Mouse (Mus musculus): ENCODE results near the gene Scaf1. TPM values are rescaled to one million over a fixed set of nuclear protein-coding genes. Genes with fewer than 3 reads are reported as not detected.

Scaf1 gene
- total RNA-seq, 2 experiments from 2014 or later = 41.7 to 44.3 TPM

DNA sequence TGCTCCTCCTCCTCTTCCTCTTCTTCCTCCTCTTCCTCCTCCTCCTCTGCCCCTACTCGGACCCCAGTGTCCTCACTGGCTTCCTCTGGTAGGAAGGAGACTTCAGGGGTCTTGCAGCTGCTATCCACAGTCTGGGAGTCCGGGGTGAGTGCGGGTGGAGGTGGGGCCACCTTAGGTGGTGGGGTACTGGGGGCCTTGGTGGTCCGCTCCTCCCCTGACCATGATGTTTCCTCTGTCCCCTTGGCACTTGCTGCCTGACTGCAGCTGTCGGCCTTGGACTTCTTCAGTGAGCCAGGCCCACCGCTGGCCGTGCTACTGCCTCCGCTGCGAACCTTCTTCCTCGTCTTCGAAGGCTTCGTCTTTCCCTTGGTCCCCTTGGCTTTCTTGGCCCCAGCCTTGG lies 9.7 kb downstream of the Scaf1 start:
- DNase-seq = no peak
- intact Hi-C loops (cut with DNase I) = no loop called here
- no peak for TF ChIP-seq CTCF (IDR thresholded peaks at IDR 0.05)
- no peak overlapping the region for H3K27ac ChIP-seq
- H3K4me3 ChIP-seq = no peak overlapping the region

DNA sequence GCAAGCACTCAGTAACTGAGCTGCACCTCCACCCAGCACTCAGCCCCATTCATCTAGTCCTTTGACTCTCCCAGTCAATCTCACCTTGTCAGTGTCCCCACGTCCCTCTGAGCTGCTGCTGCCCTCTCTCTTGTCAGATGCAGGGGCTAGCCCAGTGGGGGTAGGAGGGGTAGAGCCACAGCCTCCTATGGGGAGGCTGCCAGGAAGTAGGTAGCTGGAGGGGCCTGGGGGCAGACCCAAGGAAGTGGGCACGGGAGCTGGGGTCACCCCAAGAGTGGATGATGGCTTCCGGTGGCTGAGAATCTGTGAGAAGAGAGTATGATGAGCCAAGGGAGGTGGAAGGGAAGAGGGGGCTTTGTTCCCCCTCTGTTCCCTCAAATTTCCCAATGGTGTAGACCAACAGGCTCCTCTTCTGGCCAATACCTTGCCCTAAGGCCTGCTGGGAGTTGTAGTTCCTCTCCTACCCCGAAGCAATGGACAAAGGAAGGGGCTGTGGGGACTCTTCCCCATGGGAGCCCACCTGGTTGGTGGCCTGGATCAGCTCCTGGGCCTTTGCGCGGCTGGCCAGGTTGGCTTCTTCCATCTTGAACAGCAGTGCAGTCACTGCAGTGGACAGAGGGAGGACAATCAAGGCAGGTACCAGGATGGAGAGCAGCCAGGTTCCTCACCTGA lies 10.7 kb downstream of the Scaf1 start:
- H3K27ac ChIP-seq = no peak overlapping the region
- no peak overlapping the region for H3K4me3 ChIP-seq
- TF ChIP-seq CTCF (IDR thresholded peaks at IDR 0.05) = no peak
- DNase-seq = no peak
- intact Hi-C loops (cut with DNase I) = no loop called here

DNA sequence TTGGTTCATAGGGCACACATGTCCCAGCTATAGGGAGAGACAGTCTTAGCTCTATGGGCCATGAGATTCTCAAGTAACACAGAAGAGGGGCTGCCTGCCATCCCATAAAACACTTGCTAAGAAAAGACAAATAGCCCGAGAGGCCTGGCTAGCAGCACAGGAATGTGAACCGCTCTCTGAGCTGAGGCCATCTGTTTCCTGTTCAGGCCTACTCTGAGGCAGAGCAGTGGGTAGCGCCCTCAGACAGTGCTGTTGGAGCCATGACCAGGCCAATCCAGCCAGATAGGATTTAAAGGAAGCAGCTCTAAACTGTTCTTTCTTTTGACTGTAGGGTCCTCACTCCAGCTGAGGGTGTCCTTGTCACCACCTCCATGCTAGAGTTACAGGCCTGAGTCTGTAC lies 11.6 kb downstream of the Scaf1 start:
- no peak for TF ChIP-seq CTCF (IDR thresholded peaks at IDR 0.05)
- Histone ChIP-seq H3K4me3 (no peak overlapping the region), H3K27ac (no peak overlapping the region; the same call in 1 of the 2 replicates)
- intact Hi-C loops (cut with DNase I) = no loop called here
- no peak for DNase-seq

DNA sequence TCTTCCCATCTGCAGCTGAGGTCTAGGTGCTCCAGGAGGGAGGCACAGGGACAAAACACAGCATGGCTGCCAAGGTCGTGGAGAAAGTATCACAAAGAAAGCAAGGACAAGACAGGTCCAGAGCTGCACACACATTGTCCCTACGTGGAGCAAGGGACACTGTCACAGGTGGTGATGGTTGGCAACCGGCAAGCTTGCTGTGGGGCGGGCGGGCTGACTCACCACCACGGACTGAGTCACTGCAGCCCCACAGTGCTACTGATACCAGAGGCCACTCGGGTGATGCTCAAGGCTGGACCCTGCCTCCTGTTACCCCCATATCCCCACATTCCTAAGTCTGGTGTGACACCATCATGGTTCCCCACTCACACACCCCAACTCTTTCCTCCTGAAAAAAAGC lies 13.7 kb downstream of the Scaf1 start:
- TF ChIP-seq CTCF (IDR thresholded peaks at IDR 0.05) = no peak
- H3K4me3 ChIP-seq = no peak overlapping the region
- DNase-seq = no peak
- no peak overlapping the region for H3K27ac ChIP-seq
- intact Hi-C loops (cut with DNase I) = no loop called here

DNA sequence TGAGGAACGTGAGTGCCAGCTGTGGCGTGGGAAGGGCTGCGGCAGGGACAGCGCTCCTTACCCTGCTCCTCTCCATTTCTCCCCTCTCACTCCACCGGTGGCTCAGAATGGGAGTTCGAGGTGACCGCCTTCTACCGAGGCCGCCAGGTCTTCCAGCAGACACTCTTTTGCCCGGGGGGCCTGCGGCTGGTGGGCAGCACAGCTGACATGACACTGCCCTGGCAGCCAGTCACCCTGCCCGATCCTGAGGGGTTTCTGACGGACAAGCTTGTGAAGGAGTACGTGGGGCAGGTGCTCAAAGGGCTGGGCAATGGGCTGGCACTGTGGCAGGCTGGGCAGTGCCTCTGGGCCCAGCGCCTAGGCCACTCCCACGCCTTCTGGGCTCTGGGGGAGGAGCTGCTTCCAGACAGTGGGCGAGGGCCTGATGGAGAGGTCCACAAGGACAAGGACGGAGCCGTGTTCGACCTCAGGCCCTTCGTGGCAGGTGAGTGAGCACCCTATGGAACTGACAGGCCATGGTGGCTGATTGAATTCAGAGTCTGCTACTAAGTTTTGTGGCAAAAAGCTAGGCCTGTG lies 15.5 kb downstream of the Scaf1 start:
- Histone ChIP-seq H3K4me3 (no peak overlapping the region), H3K27ac (peak overlapping the region; percentile 8; the same call in 1 of the 2 replicates)
- TF ChIP-seq CTCF (IDR thresholded peaks at IDR 0.05) = no peak
- no peak for DNase-seq
- intact Hi-C loops (cut with DNase I) = no loop called here

DNA sequence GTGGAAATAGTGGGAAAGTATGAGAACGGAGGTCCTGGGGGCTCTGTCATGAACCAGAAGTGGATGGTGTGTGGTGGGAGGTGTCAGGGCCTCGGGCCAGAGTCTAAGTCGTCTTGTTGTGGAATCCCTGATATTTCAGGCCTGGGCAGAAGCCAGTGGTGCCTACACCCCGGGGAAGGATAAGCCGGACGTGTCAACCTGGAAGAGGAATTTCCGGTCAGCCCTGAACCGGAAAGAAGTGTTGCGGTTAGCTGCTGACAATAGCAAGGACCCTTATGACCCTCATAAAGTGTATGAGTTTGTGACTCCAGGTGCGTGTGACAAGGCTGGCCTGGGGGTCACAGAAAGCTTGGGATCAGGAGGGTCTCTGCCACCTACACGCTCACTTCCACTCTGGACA lies 16.4 kb downstream of the Scaf1 start:
- peak overlapping the region; percentile 54 for H3K27ac ChIP-seq
- intact Hi-C loops (cut with DNase I) = loop anchor here (2.0 kb wide), 1 partner anchor 15 kb away; no protein-coding TSS in a partner anchor
- H3K4me3 ChIP-seq = peak overlapping the region; percentile 49

DNA sequence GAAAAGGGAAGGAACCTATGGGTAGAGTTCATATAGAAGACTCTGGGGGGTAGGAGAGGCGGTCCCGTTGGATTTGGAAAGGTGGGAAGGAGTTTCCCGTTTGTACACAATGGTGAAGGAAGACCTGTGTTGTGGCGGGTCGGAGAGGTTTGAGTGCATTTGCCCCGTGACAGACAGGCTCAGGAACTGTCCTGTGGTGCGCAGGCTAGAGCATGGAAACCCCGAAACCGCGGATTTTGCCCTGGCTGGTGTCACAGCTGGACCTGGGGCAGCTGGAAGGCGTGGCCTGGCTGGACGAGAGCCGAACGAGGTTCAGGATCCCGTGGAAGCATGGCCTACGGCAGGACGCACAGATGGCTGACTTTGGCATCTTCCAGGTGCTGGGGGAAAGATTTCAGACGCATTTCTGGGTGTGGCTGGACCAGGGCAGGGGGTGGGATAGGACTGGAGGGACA lies 17.6 kb downstream of the Scaf1 start, which contains the start of gene Bcl2l12:
Gene Bcl2l12, minus strand, starts transcription at position 212 of the 455 bp plus-strand sequence.
- intact Hi-C loops (cut with DNase I) = loop anchor here (2.0 kb wide), 1 partner anchor 16 kb away; no protein-coding TSS in a partner anchor
- peak; percentile 76 for DNase-seq
- Histone ChIP-seq H3K27ac (peak within 1 kb of the TSS; percentile 96), H3K4me3 (peak within 1 kb of the TSS; percentile 75)
- no peak for TF ChIP-seq CTCF (IDR thresholded peaks at IDR 0.05)

More for the DNA sequence above, 16.4 kb downstream of the Scaf1 start:
- DNase-seq = no peak
- no peak for TF ChIP-seq CTCF (IDR thresholded peaks at IDR 0.05)

DNA sequence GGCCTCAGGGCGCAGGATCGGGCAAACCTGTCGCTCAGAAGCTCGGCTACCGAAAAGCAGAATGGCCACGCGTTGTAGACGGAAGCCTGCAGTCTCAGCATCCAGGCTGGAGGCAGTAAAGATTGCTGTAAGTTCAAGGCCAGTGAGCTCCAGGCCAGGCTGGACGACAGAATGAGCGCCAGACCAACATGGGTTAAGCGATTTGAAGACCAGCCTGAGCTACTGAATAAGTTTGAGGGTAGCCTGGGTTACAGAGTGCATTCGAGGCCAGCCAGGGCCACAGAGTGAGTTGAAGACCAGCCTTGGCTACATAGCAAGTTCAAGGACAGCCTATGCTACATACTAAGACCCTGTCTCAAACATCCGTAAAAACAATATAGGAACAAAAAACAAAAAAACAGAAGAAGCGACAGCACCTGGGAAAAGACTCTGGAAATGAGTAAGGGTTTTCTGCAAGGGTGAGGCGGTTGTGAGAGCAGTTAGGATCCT lies 18.2 kb downstream of the Scaf1 start:
- intact Hi-C loops (cut with DNase I) = loop anchor here (2.0 kb wide), 1 partner anchor 17 kb away; no protein-coding TSS in a partner anchor
- DNase-seq = no peak
- no peak for TF ChIP-seq CTCF (IDR thresholded peaks at IDR 0.05)

DNA sequence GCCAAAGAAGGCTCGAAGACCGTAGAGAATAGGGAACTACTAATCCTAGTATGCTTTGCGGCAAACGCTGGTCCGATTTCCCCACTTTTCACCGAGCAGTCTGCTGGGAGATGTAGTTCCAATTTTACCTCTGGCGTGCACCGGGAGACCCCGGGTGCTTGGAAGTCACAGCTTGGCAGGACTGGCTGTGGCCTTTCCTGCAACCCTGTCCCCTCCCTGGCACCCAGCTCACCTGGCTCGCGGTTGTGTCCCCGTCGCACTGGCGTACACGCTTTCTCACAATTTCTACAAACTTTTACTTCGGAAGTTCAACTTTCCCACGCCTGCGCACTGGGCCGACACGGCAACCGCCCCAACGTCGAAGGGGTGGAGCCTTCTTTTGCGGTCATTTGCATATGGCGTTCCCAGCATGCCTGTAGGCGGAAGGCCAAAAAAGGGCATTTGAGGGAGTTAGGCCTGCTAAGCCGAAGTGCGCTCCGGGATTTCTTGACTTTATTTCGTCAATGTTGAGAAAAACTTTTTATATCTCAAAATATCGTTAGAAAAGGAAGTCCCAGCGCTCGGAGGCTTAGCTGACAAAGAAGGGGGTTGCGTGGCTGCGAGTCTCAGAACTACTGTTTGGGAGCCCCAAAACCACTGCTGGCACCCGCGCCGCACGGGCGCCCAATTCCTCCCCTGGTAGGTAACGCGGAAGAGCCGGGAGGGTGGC lies 18.8 kb downstream of the Scaf1 start, which contains the start of gene Irf3:
Gene Irf3, plus strand, starts transcription at position 418 of the 709 bp plus-strand sequence.
- no peak for TF ChIP-seq CTCF (IDR thresholded peaks at IDR 0.05)
- intact Hi-C loops (cut with DNase I) = no loop called here
- H3K27ac ChIP-seq = peak within 1 kb of the TSS; percentile 96
- H3K4me3 ChIP-seq = peak within 1 kb of the TSS; percentile 75
- DNase-seq = peak; percentile 97

More for the DNA sequence above, 18.2 kb downstream of the Scaf1 start:
- Histone ChIP-seq H3K27ac (peak overlapping the region; percentile 96), H3K4me3 (peak overlapping the region; percentile 75)

DNA sequence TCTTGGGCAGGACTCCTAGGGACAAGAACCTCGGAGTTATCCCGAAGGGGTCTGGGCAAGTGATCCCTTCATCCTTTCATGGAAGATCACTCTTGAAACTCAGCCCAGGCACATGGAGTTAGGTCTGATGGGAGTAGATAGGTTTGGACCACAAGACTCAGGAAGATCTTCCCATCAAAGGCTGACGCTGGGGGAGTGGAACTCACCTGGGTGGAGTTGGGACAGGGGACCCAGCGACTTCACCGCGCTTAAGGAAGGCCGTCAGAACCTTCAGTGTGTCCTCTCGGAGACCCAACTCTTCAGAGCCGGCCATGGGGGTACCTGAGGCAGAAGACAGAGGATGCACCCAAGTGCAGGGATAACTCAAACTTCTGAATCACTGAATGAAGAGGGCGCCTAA lies 19.5 kb downstream of the Scaf1 start:
- H3K4me3 ChIP-seq = peak overlapping the region; percentile 75
- H3K27ac ChIP-seq = peak overlapping the region; percentile 96
- no peak for TF ChIP-seq CTCF (IDR thresholded peaks at IDR 0.05)
- intact Hi-C loops (cut with DNase I) = no loop called here
- no peak for DNase-seq

DNA sequence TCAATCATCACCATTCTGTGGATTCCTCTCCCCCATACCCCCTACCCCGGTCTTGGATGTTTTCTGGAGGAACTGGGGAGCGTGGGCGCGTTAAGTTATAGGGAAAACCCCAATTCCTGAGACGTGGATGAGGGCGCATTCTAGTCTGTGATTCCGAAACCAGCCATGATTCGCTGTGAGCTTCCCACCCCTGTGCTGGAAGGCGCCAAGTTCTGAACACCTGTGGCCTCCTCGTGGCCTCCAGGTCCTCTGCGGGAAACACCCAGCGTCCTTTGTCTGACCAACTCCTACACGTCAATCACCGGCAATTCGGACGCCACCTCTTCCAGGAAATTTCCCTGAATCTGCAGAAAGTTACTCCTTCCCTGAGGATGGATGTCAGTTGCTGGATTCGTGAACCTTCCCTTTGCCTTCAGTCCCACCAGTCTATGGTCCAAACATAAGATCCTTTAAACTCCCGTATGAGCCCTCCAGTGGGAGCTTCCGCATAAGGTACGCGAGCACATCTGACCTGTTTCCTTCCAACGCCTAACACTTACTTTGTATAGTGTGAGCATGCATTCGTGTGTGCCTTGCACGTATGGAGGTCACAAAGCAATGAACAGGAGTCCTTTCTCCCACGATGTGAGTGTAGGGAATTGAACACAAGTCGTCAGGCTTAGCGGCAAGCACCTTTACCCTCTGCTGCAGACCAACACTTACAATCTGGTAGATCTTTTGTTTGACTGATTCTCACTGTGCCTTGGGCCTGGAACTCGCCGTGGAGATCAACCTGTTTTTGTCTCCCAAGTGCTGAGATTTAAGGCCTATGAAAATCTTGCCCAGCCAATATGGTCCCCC lies 29.1 kb downstream of the Scaf1 start:
- intact Hi-C loops (cut with DNase I) = loop anchor here (2.0 kb wide), 1 partner anchor 28 kb away; no protein-coding TSS in a partner anchor
- no peak for TF ChIP-seq CTCF (IDR thresholded peaks at IDR 0.05)
- peak; percentile 17 for DNase-seq
- Histone ChIP-seq H3K4me3 (peak overlapping the region; percentile 77), H3K27ac (peak overlapping the region; percentile 98)

Measured in gastrocnemius, adult 2 months (tissue).